Mouse (Mus musculus) liver, embryonic 15.5 days (tissue): ENCODE measurements around the gene Atf1. TPM values are rescaled to one million over a fixed set of nuclear protein-coding genes. Genes with fewer than 3 reads are reported as not detected.
"Not testable (repeated sequence)": the region's sequence is repeated elsewhere in the genome, so short reads cannot be mapped to it uniquely, and the experiment has no call there.

Source experiments
- ATAC-seq: fragments of 200-750 bp; cut with Nextera tagmentation; 2 replicates; pipeline ENCODE4 v1.8.0; 2017; ENCODE audit warnings: moderate number of reproducible peaks, mild to moderate bottlenecking, moderate library complexity; ENCODE audit not compliant: insufficient read depth
- H3K27ac ChIP-seq: fragments of 300-500 bp; sonication (generic); replicated peaks from 2 replicates; pipeline ENCODE4 v1.5.1; 2015; ENCODE audit warnings: mild to moderate bottlenecking, inconsistent platforms
- H3K27me3 ChIP-seq: fragments of 300-500 bp; sonication (generic); 2 replicates; pipeline ENCODE4 v1.6.1; 2015; ENCODE audit warnings: mild to moderate bottlenecking, inconsistent platforms
- H3K36me3 ChIP-seq: fragments of 300-500 bp; sonication (generic); replicated peaks from 2 replicates; pipeline ENCODE4 v1.6.1; 2015; ENCODE audit warnings: moderate library complexity, mild to moderate bottlenecking, inconsistent platforms
- H3K4me1 ChIP-seq: fragments of 300-500 bp; sonication (generic); replicated peaks from 2 replicates; pipeline ENCODE4 v1.6.1; 2015; ENCODE audit warnings: inconsistent platforms
- H3K4me2 ChIP-seq: fragments of 300-500 bp; sonication (generic); 2 replicates; pipeline ENCODE4 v1.6.1; 2015; ENCODE audit warnings: moderate library complexity, mild to moderate bottlenecking, inconsistent platforms
- H3K4me3 ChIP-seq: fragments of 300-500 bp; sonication (generic); replicated peaks from 2 replicates; pipeline ENCODE4 v1.5.1; 2015; ENCODE audit warnings: mild to moderate bottlenecking, inconsistent platforms
- H3K9ac ChIP-seq: fragments of 300-500 bp; sonication (generic); 2 replicates; pipeline ENCODE4 v1.6.1; 2015; ENCODE audit warnings: moderate library complexity, mild to moderate bottlenecking, inconsistent platforms
- H3K9me3 ChIP-seq: fragments of 300-500 bp; sonication (generic); replicated peaks from 2 replicates; pipeline ENCODE4 v1.6.1; 2016; ENCODE audit warnings: inconsistent platforms
- WGBS: fragments of 180-500 bp; shearing (Covaris S2); methylation state at CpG from one replicate; pipeline ENCODE4 v1.1.7; 2015; ENCODE audit warnings: mixed read lengths; ENCODE audit not compliant: insufficient replicate concordance; 5-methylcytosine and 5-hydroxymethylcytosine counted together
- polyA plus RNA-seq: library from polyadenylated mRNA; unstranded; fragments of >200 nt; fragmentation: Nextera tagmentation; extraction: Ambion mirVana; gene quantifications from 2 replicates; pipeline ENCODE4 v1.2.1, GENCODE M21; 2015

Gene Atf1
- polyA plus RNA-seq, 1 experiment from 2014 or later = 34.4 TPM

GRCm38 (mm10) chr15:100288980-100289379, 61.4 kb downstream of the Atf1 start:
- H3K27ac ChIP-seq = no peak overlapping the region
- no peak overlapping the region for H3K4me2 ChIP-seq
- no peak overlapping the region for H3K4me3 ChIP-seq
- H3K27me3 ChIP-seq = no peaks in the 10 kb centered on the region
- no peaks in the 10 kb centered on the region for H3K36me3 ChIP-seq
- H3K9me3 ChIP-seq = no peaks in the 10 kb centered on the region
- no peak for ATAC-seq
- no peak overlapping the region for H3K9ac ChIP-seq
- no peaks in the 10 kb centered on the region for H3K4me1 ChIP-seq
- 70% methylated on average over 6 of the region's 6 CpGs for WGBS

DNA sequence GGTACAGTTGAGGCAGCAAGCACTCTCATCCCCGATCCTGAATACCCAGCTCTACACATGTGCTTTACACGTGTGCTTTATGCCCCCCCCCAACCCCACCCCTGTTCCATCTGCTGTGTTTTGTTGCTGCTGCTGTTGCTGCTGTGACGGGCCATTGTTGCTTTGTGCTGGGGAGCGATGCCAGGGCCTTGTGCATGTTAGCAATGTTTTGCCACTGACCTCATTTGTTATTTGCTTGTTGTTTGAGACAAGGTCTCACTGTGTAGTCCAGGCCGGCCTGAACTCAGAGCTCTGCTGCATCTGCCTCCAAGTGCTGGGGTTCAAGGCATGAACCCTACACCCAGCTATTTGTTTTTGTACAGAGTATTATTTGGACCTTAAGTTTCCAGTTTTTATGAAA, 63.2 kb downstream of the Atf1 start:
- Histone ChIP-seq H3K4me3 (no peak overlapping the region), H3K36me3 (no peaks in the 10 kb centered on the region), H3K9me3 (no peaks in the 10 kb centered on the region), H3K4me2 (no peak overlapping the region), H3K27ac (no peak overlapping the region), H3K4me1 (no peaks in the 10 kb centered on the region), H3K9ac (no peak overlapping the region), H3K27me3 (no peaks in the 10 kb centered on the region)
- 76% methylated on average over 5 of the region's 5 CpGs for WGBS
- ATAC-seq = no peak

- H3K27me3 ChIP-seq = no peaks in the 10 kb centered on the region
- H3K4me3 ChIP-seq = no peak overlapping the region
- 67% methylated on average over 7 of the region's 7 CpGs for WGBS
- no peak overlapping the region for H3K27ac ChIP-seq
- no peaks in the 10 kb centered on the region for H3K4me1 ChIP-seq
- H3K36me3 ChIP-seq = no peaks in the 10 kb centered on the region
- ATAC-seq = no peak
- H3K9ac ChIP-seq = no peak overlapping the region
- no peak overlapping the region for H3K4me2 ChIP-seq
- no peaks in the 10 kb centered on the region for H3K9me3 ChIP-seq
Observed at GRCm38 (mm10) chr15:100292326-100292725, 64.7 kb downstream of the Atf1 start.

- ATAC-seq = no peak
- peaks cover 12% of the 10 kb centered on the region for H3K4me1 ChIP-seq
- H3K9me3 ChIP-seq = no peaks in the 10 kb centered on the region
- 49% methylated on average over 5 of the region's 5 CpGs for WGBS
- H3K27me3 ChIP-seq = no peaks in the 10 kb centered on the region
- no peak overlapping the region for H3K27ac ChIP-seq
- H3K36me3 ChIP-seq = no peaks in the 10 kb centered on the region
- H3K4me2 ChIP-seq = no peak overlapping the region
- H3K9ac ChIP-seq = no peak overlapping the region
- H3K4me3 ChIP-seq = no peak overlapping the region
Observed at GRCm38 (mm10) chr15:100297856-100298255, 70.2 kb downstream of the Atf1 start.

DNA sequence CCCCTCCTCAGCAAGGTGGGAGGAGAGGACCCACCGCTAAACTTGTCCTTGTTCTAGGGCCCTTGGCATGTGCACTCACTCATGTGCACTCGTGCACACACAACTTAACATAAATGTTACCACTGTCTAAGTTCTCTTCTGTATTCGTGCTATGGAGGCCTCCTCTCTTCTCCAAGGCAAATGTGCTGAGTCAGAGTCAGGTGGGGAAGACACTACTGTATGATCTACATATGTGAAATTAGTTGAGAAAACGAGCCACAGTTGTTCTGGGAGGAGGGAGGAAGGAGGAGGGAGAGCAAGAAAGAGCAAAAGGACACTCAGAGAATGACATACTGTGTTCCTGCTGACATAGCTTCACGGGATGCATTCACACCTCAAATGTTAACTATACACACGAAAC, 72.9 kb downstream of the Atf1 start:
- Histone ChIP-seq H3K9me3 (no peaks in the 10 kb centered on the region), H3K27ac (no peak overlapping the region), H3K4me2 (no peak overlapping the region), H3K27me3 (no peaks in the 10 kb centered on the region), H3K4me3 (no peak overlapping the region), H3K9ac (no peak overlapping the region), H3K36me3 (no peaks in the 10 kb centered on the region), H3K4me1 (peaks cover 31% of the 10 kb centered on the region)
- 44% methylated on average over 6 of the region's 6 CpGs for WGBS
- ATAC-seq = no peak

- no peak overlapping the region for H3K9ac ChIP-seq
- 80% methylated on average over 15 of the region's 15 CpGs for WGBS
- H3K4me2 ChIP-seq = no peak overlapping the region
- no peak for ATAC-seq
- H3K4me3 ChIP-seq = no peak overlapping the region
- peaks cover 41% of the 10 kb centered on the region for H3K4me1 ChIP-seq
- H3K36me3 ChIP-seq = no peaks in the 10 kb centered on the region
- no peak overlapping the region for H3K27ac ChIP-seq
- no peaks in the 10 kb centered on the region for H3K9me3 ChIP-seq
- no peaks in the 10 kb centered on the region for H3K27me3 ChIP-seq
Observed at GRCm38 (mm10) chr15:100301556-100301955, 73.9 kb downstream of the Atf1 start.

DNA sequence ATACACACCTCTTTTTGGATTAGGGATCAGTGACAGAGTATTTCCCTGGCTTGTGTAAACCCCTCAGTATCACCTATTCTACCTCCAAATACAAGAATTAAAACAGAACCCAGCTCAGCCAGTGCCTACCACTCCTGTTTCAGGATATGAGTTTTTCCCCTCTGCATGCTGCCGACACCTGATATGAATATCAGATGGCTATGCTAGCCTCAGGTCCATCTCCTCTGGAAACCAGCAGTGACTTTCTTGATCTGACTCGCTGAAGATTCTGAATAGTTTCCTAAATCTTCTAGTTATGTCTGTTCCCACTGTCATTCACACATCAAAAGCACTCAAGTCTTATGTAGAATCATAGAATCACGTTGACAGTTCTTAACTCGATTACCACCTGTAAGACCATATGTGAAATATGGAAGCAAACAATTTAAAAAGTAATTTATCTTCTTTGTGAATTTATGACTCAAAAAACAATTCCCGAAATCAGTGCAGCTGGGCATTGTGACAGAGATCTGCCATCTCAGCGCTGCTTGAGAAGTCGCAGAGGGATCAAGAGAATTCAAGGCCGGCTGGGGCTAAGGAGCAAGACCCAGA, 75.9 kb downstream of the Atf1 start:
- WGBS = 36% methylated on average over 8 of the region's 8 CpGs
- ATAC-seq = no peak
- no peaks in the 10 kb centered on the region for H3K27me3 ChIP-seq

GRCm38 (mm10) chr15:100304019-100304991, 76.7 kb downstream of the Atf1 start, which contains the start of gene Mettl7a1:
Mettl7a1 (plus strand) TSS chr15:100304140.
- Histone ChIP-seq H3K27me3 (no peaks in the 10 kb centered on the region), H3K36me3 (no peaks in the 10 kb centered on the region), H3K27ac (peak within 1 kb of the TSS; percentile 96), H3K4me1 (peaks cover 45% of the 10 kb centered on the region), H3K4me2 (peak within 1 kb of the TSS; percentile 85), H3K9ac (peak within 1 kb of the TSS; percentile 64), H3K4me3 (peak within 1 kb of the TSS; percentile 70), H3K9me3 (no peaks in the 10 kb centered on the region)
- ATAC-seq = peak; percentile 78
- WGBS = under 1% methylated on average over 24 of the region's 30 CpGs

More for the DNA sequence above, 75.9 kb downstream of the Atf1 start:
- Histone ChIP-seq H3K27ac (peak overlapping the region; percentile 96), H3K36me3 (no peaks in the 10 kb centered on the region), H3K9ac (peak overlapping the region; percentile 64; the same call in 1 of the 2 replicates), H3K4me2 (peak overlapping the region; percentile 85), H3K9me3 (no peaks in the 10 kb centered on the region), H3K4me1 (peaks cover 45% of the 10 kb centered on the region), H3K4me3 (peak overlapping the region; percentile 70)

DNA sequence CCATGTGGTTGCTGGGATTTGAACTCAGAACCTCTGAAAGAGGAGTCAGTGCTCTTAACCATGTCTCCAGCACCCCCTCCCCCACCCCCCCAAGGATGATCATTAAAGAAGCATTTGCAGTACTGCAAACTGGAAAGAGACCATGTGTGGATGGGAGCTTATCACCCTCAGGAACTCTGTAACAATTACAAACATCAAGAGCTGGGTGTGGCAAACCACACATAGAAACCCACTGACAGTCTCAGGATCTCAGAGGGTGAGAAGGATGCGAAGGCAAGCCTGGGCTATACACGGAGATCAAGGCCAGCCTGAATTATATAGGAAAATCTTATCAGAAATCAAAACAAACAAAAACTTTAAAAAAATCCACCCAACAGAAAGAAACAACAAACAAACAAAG, 78.6 kb downstream of the Atf1 start:
- ATAC-seq = no peak
- Histone ChIP-seq H3K27me3 (no peaks in the 10 kb centered on the region), H3K36me3 (no peaks in the 10 kb centered on the region), H3K4me3 (peak overlapping the region; percentile 70), H3K9ac (no peak overlapping the region), H3K27ac (0 out of 2 replicates have a peak overlapping the region, but pooled peaks have one; percentile 96), H3K4me2 (peak overlapping the region; percentile 85), H3K4me1 (peaks cover 34% of the 10 kb centered on the region), H3K9me3 (no peaks in the 10 kb centered on the region)
- 32% methylated on average over 2 of the region's 2 CpGs for WGBS

DNA sequence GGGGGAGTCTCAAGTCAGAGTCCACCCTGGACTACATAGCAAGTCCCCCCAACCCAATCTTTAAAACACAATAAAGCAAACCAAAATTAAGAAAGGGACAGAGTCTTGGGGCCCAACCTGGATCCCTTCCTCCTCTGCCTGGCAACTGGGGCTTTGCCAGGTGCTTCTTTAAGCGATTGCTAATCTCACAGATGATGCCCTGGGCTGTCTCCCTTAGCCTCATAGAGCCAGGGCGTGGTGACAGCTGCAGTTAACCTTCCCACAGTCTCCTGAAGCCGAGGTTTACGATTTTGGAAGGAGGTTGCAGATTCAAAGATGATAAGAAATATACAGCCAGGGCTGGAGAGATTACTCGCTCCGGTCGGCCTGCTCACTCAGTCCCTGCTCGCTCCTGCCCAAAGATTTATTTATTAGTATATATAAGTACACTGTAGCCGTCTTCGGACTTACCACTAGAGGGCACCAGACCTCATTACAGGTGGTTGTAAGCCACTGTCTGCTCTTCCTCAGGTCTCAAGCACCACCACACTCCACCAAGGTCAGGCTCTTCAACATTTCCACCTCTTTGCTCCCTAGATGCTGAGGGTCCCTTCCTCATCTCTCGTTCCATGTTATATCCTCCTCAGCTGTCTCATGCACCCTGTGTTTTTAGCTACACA, 79.9 kb downstream of the Atf1 start:
- 17% methylated on average over 11 of the region's 11 CpGs for WGBS
- peak; percentile 49 for ATAC-seq
- H3K9ac ChIP-seq, H3K9me3 ChIP-seq, H3K36me3 ChIP-seq, H3K27me3 ChIP-seq, H3K27ac ChIP-seq, H3K4me3 ChIP-seq: not testable (repeated sequence)
- H3K4me1 ChIP-seq = peaks cover 44% of the 10 kb centered on the region
- peak overlapping the region; percentile 23; the same call in 1 of the 2 replicates for H3K4me2 ChIP-seq
